Mouse (Mus musculus) limb, embryonic 10.5 days (tissue): Measurements from ENCODE around the gene Fam98c. TPM values are rescaled to one million over a fixed set of nuclear protein-coding genes. Genes with fewer than 3 reads are reported as not detected.

ENCODE experiments used
- DNase-seq: peaks from one replicate; pipeline ENCODE4 v3.0.0-alpha.2; 2017; ENCODE audit warnings: low spot score
- H3K27ac ChIP-seq: fragments of 300-500 bp; sonication (generic); 2 replicates; pipeline ENCODE4 v1.5.1; 2016; ENCODE audit warnings: mild to moderate bottlenecking
- H3K27me3 ChIP-seq: fragments of 300-500 bp; sonication (generic); 2 replicates; pipeline ENCODE4 v1.6.1; 2016; ENCODE audit warnings: low read depth, mild to moderate bottlenecking; ENCODE audit not compliant: poor library complexity, severe bottlenecking
- H3K36me3 ChIP-seq: fragments of 300-500 bp; sonication (generic); 2 replicates; pipeline ENCODE4 v1.6.1; 2016; ENCODE audit warnings: mild to moderate bottlenecking, moderate library complexity
- H3K4me1 ChIP-seq: fragments of 300-500 bp; sonication (generic); 2 replicates; pipeline ENCODE4 v1.6.1; 2016
- H3K4me3 ChIP-seq: fragments of 300-500 bp; sonication (generic); 2 replicates; pipeline ENCODE4 v1.5.1; 2016; ENCODE audit warnings: mild to moderate bottlenecking, moderate library complexity
- H3K9me3 ChIP-seq: fragments of 300-500 bp; sonication (generic); replicated peaks from 2 replicates; pipeline ENCODE4 v1.6.1; 2016; ENCODE audit warnings: mild to moderate bottlenecking
- WGBS: fragments of 180-500 bp; shearing (Covaris S2); methylation state at CpG from one replicate; pipeline ENCODE4 v1.1.7; 2016; 5-methylcytosine and 5-hydroxymethylcytosine counted together
- polyA plus RNA-seq: library from polyadenylated mRNA; unstranded; fragments of >200 nt; fragmentation: Nextera tagmentation; extraction: Ambion mirVana; gene quantifications from 2 replicates; pipeline ENCODE4 v1.2.1, GENCODE M21; 2016

The Fam98c gene
- polyA plus RNA-seq, 1 experiment from 2014 or later: 11.2 TPM

DNA sequence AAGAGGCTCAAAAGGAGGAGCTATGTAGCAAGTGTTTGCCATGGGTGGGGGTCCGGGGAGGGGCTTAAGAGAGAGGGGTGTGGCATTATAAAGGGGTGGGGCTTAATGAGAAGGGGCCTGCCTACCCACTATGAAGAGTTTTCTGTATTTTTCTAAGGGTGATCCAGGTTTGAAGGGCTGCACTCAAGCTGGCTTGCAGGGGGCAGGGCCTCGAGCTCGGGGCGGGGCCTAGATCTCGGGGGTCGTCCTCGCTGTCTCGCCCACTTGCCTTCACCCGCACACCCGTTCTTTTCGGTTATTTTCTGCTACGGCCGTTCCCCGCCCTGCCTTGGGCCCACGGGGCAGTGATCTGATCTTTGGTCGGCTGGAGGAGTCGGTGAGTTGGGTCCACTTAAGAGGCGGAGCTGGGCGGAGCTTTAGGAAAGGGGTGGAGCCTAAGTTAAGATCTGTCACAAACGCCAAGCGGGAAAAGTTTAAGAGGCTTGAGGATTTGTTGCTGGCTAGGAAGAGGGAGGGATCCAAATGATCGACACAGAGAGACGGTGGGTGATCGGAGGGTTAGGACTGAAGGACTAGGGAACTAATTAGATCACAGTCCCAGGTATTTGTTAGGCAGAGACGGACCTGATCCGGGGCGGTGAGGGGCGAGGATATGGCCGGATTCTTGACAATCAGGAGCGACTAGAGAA lies 14.2 kb upstream of the Fam98c start, which contains the start of the genes Ggn and Spred3:
Gene Ggn, plus strand, starts transcription at position 145 of the 689 bp plus-strand sequence.
Gene Spred3, minus strand, starts transcription at position 346 of the 689 bp plus-strand sequence.
- peaks cover 32% of the 10 kb centered on the region for H3K36me3 ChIP-seq
- WGBS: under 1% methylated on average over 30 of the region's 30 CpGs
- H3K4me3 ChIP-seq: peak within 1 kb of the TSS; percentile 85
- H3K27ac ChIP-seq: peak within 1 kb of the TSS; percentile 88
- H3K9me3 ChIP-seq: no peaks in the 10 kb centered on the region
- DNase-seq: peak; percentile 60
- peaks cover 53% of the 10 kb centered on the region for H3K4me1 ChIP-seq
- H3K27me3 ChIP-seq: peaks cover 78% of the 10 kb centered on the region

DNA sequence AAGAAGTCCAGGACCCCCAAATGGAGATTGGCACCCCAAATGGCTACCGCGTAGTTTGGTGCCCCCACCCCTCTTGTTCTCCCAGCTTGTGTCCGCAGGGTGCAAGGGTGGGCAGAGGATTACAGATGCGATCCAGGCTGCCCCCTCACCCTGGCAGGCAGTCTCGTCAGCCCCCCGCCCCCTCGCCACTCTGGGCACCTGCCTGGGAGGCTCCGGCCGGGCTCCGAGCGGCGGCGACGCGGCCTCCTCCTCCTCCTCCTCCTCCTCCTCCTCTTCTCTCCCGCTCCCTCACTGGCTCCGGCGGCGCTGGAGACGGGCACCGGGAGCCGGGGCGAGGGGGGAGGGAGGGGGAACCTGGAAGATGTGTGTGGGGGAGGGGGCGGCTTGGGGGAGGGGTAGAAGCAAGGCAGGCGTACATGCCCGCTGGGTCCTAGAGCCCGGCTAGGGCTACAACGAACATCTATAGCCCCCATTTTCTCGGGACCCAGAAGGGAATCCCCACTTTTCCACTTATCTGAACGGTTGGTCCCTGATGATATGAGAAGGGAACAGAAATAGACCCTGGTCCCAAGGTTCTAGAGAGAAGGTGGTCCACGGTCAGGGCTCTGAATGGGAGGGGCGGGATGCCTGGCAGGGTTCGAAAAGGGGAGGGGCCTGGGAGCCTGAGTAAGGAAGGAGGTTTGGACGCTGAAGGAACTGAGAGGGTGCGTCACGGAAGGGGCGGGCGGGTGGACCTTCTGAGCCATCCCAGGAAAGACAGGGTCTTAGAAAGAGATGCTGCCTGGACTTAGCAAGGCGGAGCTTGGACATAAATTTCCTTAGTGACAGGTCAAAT lies 13.4 kb upstream of the Fam98c start:
- peaks cover 71% of the 10 kb centered on the region for H3K27me3 ChIP-seq
- 1% methylated on average over 24 of the region's 39 CpGs for WGBS
- H3K9me3 ChIP-seq: no peaks in the 10 kb centered on the region
- peak overlapping the region; percentile 88 for H3K27ac ChIP-seq
- peak; percentile 87 for DNase-seq
- peak overlapping the region; percentile 85 for H3K4me3 ChIP-seq
- peaks cover 53% of the 10 kb centered on the region for H3K4me1 ChIP-seq
- H3K36me3 ChIP-seq: peaks cover 27% of the 10 kb centered on the region

- DNase-seq: peak; percentile 59
- peak overlapping the region; percentile 88 for H3K27ac ChIP-seq
- peaks cover 65% of the 10 kb centered on the region for H3K27me3 ChIP-seq
Observed at GRCm38 (mm10) chr7:29168791-29169230, 12.8 kb upstream of the Fam98c start.

GRCm38 (mm10) chr7:29168121-29168695 lies 12.2 kb upstream of the Fam98c start:
- WGBS: 4% methylated on average over 10 of the region's 10 CpGs
- H3K36me3 ChIP-seq: peaks cover 15% of the 10 kb centered on the region
- peaks cover 59% of the 10 kb centered on the region for H3K27me3 ChIP-seq
- H3K4me1 ChIP-seq: peaks cover 55% of the 10 kb centered on the region
- DNase-seq: no peak
- H3K4me3 ChIP-seq: peak overlapping the region; percentile 85
- H3K9me3 ChIP-seq: no peaks in the 10 kb centered on the region
- H3K27ac ChIP-seq: peak overlapping the region; percentile 88

More at GRCm38 (mm10) chr7:29168791-29169230, 12.8 kb upstream of the Fam98c start:
- under 1% methylated on average over 14 of the region's 14 CpGs for WGBS
- Histone ChIP-seq H3K36me3 (peaks cover 21% of the 10 kb centered on the region), H3K9me3 (no peaks in the 10 kb centered on the region), H3K4me3 (peak overlapping the region; percentile 85), H3K4me1 (peaks cover 53% of the 10 kb centered on the region)

DNA sequence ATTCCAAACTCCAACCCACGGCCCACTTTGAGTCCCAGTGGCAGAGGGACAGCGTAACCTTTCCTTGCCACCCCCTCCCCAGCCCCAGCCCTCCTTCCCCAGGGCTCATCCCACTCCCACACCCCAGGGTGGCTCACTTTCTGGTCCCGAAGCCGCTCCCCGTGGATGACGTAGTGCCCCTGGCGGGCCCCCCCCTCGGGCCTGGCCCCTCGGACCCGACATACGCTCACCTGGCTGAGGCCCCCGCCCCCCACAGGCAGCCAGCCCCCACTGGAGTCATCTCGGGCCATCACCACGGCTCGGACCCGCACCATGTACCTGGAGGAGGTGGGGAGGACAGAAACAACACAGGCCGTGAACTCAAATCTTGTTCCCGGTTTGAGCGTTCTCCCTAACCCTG lies 11.6 kb upstream of the Fam98c start:
- Histone ChIP-seq H3K4me1 (peaks cover 59% of the 10 kb centered on the region), H3K27ac (0 out of 2 replicates have a peak overlapping the region, but pooled peaks have one; percentile 51)
- no peak for DNase-seq

DNA sequence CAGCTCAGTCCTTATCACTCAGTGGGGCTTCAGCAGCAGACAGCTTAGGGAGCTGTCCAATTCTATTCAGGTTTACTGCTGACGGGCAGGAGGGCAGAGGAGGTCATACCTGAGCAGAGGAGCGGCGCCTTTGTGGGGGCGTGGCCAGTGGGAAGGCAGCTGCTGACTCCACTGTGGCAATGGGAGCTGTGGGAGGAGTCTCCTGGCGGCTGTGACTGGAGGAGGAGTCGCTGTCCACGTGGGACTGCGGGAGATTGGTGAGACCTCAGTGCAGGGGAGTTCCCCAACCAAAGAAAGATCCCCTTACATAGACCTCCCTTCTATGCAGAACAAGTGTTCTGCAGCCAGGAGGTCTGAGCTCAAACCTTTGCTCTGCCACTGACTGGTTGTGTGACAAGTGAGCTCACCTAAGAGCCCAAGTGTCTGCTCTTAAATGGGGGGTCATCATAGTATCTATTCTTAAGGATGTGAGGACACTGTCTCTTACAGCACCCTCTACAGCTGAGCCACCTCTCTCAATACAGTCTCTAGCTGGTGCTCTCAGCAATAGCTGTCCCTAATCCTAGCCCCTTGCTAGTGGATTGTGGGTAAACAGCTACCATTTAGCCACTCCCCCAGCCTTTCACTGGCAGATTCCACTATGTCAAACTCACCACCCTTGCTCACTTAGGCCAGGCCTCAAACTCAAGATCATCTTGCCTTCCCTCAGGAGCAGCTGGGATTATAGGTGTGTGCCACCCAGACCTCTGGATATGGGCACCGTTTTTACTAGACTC lies 6.9 kb upstream of the Fam98c start:
- DNase-seq: peak; percentile 46
- Histone ChIP-seq H3K4me1 (peaks cover 17% of the 10 kb centered on the region), H3K27me3 (peaks cover 53% of the 10 kb centered on the region), H3K4me3 (no peak overlapping the region), H3K27ac (no peak overlapping the region), H3K9me3 (no peaks in the 10 kb centered on the region), H3K36me3 (peaks cover 20% of the 10 kb centered on the region)
- 11% methylated on average over 9 of the region's 9 CpGs for whole genome bisulfite sequencing

More for the DNA sequence above, 11.6 kb upstream of the Fam98c start:
- H3K27me3 ChIP-seq: peaks cover 53% of the 10 kb centered on the region
- peak overlapping the region; percentile 85; the same call in 1 of the 2 replicates for H3K4me3 ChIP-seq
- H3K36me3 ChIP-seq: peaks cover 10% of the 10 kb centered on the region
- no peaks in the 10 kb centered on the region for H3K9me3 ChIP-seq
- WGBS: 10% methylated on average over 19 of the region's 19 CpGs

- Histone ChIP-seq H3K4me3 (no peak overlapping the region), H3K27me3 (peaks cover 53% of the 10 kb centered on the region), H3K4me1 (peaks cover 12% of the 10 kb centered on the region), H3K36me3 (peaks cover 20% of the 10 kb centered on the region), H3K9me3 (no peaks in the 10 kb centered on the region), H3K27ac (no peak overlapping the region)
- WGBS: 76% methylated on average over 5 of the region's 5 CpGs
- no peak for DNase-seq
Observed at GRCm38 (mm10) chr7:29162294-29162693, 6.3 kb upstream of the Fam98c start.

- peaks cover 34% of the 10 kb centered on the region for H3K4me1 ChIP-seq
- no peak overlapping the region for H3K27ac ChIP-seq
- no peak for DNase-seq
- H3K27me3 ChIP-seq: peaks cover 49% of the 10 kb centered on the region
- WGBS: 3% methylated on average over 5 of the region's 5 CpGs
- no peak overlapping the region for H3K4me3 ChIP-seq
- H3K9me3 ChIP-seq: no peaks in the 10 kb centered on the region
- peaks cover 23% of the 10 kb centered on the region for H3K36me3 ChIP-seq
Observed at GRCm38 (mm10) chr7:29158264-29158663, 2.2 kb upstream of the Fam98c start.

- peaks cover 37% of the 10 kb centered on the region for H3K27me3 ChIP-seq
- peaks cover 23% of the 10 kb centered on the region for H3K4me1 ChIP-seq
- 8% methylated on average over 29 of the region's 37 CpGs for WGBS
- H3K9me3 ChIP-seq: no peaks in the 10 kb centered on the region
- peak; percentile 87 for DNase-seq
- peaks cover 9% of the 10 kb centered on the region for H3K36me3 ChIP-seq
- H3K27ac ChIP-seq: peak overlapping the region; percentile 84
- peak overlapping the region; percentile 79 for H3K4me3 ChIP-seq
Observed at GRCm38 (mm10) chr7:29155196-29155837, 717 bp downstream of the Fam98c start.

- Histone ChIP-seq H3K9me3 (no peaks in the 10 kb centered on the region), H3K36me3 (peaks cover 9% of the 10 kb centered on the region), H3K27me3 (peaks cover 25% of the 10 kb centered on the region), H3K27ac (no peak overlapping the region), H3K4me3 (no peak overlapping the region), H3K4me1 (peaks cover 23% of the 10 kb centered on the region)
- WGBS: 94% methylated on average over 14 of the region's 14 CpGs
- no peak for DNase-seq
Observed at GRCm38 (mm10) chr7:29154018-29154720, 1.9 kb downstream of the Fam98c start.

DNA sequence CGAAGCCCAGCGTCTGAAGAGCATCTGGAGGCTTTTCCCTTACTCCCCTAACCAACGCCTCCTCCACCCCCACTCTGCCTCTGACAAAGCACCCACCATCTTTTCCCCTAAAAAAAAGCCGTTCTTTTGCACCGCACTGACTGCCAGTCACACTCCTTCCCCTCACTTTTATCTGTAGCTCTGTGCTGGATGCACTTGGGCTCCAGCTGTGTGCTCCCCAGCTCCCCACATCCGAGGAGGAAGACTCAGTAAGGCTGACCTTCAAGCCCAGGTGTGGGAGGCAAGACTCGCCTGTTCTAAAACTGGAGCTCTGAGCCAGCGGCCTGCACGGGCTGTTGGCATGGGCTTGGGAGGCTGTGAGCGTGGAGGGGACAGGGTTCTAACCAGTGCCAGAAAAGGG lies 4.5 kb downstream of the Fam98c start:
- 70% methylated on average over 10 of the region's 10 CpGs for WGBS
- Histone ChIP-seq H3K4me1 (peaks cover 24% of the 10 kb centered on the region), H3K9me3 (no peaks in the 10 kb centered on the region), H3K4me3 (no peak overlapping the region), H3K36me3 (peaks cover 9% of the 10 kb centered on the region), H3K27me3 (peaks cover 5% of the 10 kb centered on the region; the same call in 1 of the 2 replicates), H3K27ac (no peak overlapping the region)
- no peak for DNase-seq
